Mouse (Mus musculus) right cerebral cortex, postnatal 36 days (tissue): ENCODE data around the gene Cops9.

ENCODE experiments used
- DNase-seq, 2 experiments: peaks; one replicate each; pipeline ENCODE4 v3.0.0; 2022; ENCODE audit warnings: low spot score in 2 of 2, mixed read lengths in 1 of 2

Gene Cops9

GRCm38 (mm10) chr1:92647026-92647425 is 5.2 kb upstream of the Cops9 start:
- DNase-seq: no peak

GRCm38 (mm10) chr1:92646601-92647000 is 4.8 kb upstream of the Cops9 start:
- no peak for DNase-seq

DNA sequence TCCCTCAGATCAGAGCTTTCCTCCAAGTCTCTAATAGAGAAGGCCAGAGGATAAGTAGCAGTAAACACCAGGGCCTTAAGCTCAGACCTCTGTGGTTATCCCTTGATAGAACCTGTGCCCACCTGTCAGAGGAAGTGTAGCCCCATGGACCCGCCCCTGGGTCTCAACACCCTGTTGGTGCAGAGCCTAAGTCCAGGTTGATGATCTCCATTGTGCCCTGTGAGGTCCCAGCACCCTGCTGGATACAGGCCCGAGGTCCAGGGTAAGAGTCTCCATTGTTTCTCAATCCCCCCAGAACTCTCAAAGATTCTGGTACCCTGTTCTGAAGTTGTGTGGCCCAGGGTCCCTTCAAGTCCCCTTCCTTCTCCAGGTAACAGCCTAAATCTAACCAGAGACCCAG is 4.3 kb upstream of the Cops9 start:
- DNase-seq: no peak

DNA sequence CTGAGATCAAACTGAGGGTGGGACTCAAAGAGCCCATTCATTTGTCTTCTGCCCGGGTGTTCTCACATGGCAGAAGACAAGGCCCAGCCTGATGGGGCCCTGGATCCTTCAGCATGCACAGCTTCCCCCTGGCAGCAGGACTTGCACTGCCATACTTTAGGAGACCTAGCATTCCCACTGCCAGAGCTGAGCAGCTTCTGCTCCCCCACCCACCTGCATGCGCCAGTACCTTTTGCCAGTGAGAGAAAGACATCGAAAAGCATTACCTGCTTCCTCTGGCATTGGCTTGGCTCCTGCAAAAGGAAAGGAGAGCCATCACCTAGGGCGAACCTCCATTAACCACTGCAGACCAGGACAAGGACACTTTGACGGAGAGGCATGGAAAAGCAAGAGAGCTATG is 3.1 kb upstream of the Cops9 start:
- DNase-seq: no peak

- DNase-seq: no peak
Observed at GRCm38 (mm10) chr1:92643691-92644090, 1.9 kb upstream of the Cops9 start.

GRCm38 (mm10) chr1:92640393-92640792 is 1.4 kb downstream of the Cops9 start:
- no peak for DNase-seq

GRCm38 (mm10) chr1:92638736-92639135 is 3.0 kb downstream of the Cops9 start:
- no peak for DNase-seq

DNA sequence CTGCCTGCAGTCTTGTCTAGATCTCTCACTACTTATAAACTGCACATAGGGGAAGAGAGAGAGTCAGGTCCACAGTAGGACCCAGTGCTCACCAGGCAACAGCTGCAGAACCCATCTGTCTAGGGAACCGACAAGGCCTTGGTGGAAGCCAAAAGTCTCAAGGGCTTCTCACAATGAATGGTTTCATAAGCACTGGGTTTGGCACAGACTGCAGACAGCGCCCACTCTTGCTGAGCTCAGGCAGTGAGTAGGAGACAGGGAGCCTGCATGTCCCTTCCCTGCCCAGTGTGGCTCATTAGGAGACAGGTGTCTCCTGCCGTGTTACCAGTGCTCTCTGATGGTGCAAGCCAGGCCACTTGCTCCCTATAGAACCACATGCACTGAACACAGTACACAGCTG is 3.6 kb downstream of the Cops9 start:
- peak; percentile 73 to 79 for DNase-seq

DNA sequence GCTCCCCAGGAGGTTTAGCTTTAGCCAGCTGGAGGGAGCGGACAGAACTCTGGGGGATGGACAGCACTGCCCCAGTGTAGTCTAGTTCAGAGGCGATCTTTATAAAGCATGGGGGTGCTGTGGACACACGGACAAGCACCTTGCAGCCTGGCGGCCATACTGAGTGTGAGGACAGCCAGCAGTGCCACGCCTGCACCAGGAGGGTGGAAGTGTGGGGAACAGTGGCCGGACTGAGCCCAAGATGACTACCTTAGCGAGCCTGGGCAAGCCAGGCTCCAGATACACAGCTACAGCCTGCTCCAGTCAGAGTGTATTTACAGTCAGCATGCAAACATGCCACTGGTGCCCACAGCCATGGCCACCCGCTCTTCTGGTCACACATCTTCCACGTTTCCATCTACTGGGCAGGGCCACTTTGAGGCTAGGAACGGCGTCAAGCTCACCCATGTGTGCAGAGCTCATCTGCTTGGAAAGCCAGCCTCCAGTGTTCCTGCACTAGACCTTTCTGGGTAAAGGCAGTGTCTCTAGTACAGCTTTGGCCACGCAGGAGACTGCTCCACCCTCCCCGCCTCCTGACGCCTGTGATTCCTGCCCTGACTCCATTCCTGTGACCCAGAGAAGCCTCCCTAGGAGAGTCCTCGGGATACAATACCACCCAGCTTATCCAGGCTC is 4.1 kb downstream of the Cops9 start:
- no peak for DNase-seq

- no peak for DNase-seq
Observed at GRCm38 (mm10) chr1:92636676-92637075, 5.1 kb downstream of the Cops9 start.

GRCm38 (mm10) chr1:92636015-92636414 is 5.8 kb downstream of the Cops9 start:
- no peak for DNase-seq

- DNase-seq: no peak
Observed at GRCm38 (mm10) chr1:92634976-92635599, 6.7 kb downstream of the Cops9 start.

DNA sequence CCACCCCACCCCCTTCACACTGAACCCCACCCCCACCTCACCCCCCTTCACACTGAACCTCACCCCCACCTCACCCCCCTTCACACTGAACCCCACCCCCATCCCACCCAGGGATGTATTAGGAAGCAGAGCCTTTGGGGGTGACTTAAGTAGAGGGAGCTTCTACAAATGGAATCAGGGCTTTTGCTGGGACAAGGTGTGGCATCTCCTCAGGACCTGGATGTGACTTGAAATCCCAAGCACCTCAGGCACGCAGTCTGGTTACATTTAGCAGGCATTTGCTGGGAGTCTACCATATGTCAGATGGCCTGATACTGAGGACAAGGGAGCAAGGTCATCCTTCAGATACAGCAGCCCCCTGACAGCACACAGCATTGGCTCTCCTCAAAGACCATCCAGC is 7.2 kb downstream of the Cops9 start:
- no peak for DNase-seq

DNA sequence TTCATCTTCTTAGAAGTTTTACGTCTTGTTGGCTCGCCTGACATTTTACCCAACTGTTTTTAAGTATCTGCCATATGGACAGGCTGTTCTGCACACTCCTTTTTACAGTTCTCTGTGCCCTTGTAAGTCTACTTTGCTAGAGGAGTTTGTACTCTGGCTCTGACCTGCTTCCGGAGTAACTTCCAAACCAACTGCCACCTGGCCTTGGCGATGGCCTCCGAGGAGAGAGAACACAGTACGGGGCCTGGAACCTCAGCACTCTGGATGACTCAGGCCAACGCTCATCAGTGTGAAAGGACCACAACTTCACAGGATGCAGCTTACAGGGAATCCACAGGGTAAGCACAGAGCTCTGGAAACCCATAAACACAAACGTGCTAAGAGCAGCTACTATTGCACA is 8.1 kb downstream of the Cops9 start:
- no peak for DNase-seq

DNA sequence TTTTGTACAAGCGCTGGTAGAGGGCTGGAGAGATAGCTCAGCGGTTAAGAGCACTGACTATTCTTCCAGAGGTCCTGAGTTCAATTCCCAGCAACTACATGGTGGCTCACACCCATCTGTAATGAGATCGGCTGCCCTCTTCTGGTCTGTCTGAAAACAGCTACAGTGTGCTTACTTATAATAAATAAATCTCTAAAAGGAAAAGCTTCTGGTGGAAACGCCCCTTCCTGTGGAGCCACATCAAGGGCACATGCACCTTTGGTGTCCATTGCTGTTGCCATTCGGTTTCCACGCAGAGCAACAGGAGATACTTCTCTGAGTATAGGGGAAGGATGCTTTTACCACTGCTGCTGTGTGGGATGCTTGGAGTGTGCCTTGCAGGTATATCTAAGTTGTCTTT is 8.8 kb downstream of the Cops9 start:
- no peak for DNase-seq

- no peak for DNase-seq
Observed at GRCm38 (mm10) chr1:92632196-92632595, 9.6 kb downstream of the Cops9 start.

GRCm38 (mm10) chr1:92628227-92628626 is 13.6 kb downstream of the Cops9 start:
- DNase-seq: no peak

- no peak for DNase-seq
Observed at GRCm38 (mm10) chr1:92618360-92618759, 23.4 kb downstream of the Cops9 start.

DNA sequence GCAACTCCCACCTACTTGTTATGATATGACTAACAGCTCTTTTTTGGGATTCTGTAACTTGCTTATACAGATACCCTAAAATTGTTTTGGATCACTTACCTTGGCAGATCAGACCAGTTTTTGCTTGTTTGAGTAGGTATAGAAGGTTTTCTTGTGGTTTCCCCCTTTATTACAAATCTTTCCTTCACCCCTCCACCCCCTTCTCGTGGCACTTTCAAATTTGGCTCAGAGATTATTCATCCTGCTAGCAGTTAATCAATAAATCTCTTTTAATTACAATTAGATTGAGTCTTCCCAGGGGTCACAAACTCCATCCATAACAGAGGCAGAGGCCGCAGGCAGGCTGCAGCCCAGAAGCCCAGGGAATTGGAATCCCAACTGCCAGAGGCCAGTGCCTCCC is 24.3 kb downstream of the Cops9 start, which contains the start of gene Olfr12:
Gene Olfr12 (plus strand): TSS at position 301 of the 400 bp plus-strand sequence.
- DNase-seq: no peak

GRCm38 (mm10) chr1:92616046-92616445 is 25.7 kb downstream of the Cops9 start:
- DNase-seq: no peak

GRCm38 (mm10) chr1:92614516-92614915 is 27.3 kb downstream of the Cops9 start:
- no peak for DNase-seq

- DNase-seq: no peak
Observed at GRCm38 (mm10) chr1:92613175-92613574, 28.6 kb downstream of the Cops9 start.

- peak in 1 of 2 experiments; percentile 22 for DNase-seq
Observed at GRCm38 (mm10) chr1:92611008-92611407, 30.8 kb downstream of the Cops9 start.

GRCm38 (mm10) chr1:92607711-92608110 is 34.1 kb downstream of the Cops9 start:
- DNase-seq: no peak
